Mouse (Mus musculus) liver, adult 2 months (tissue): ENCODE measurements around the gene Mrpl10.

ENCODE experiments used
- CTCF ChIP-seq: fragments of 200-500 bp; IDR thresholded peaks from 2 replicates; pipeline ENCODE4 v1.5.1; 2011; ENCODE audit warnings: low read depth, low read length, control low read depth
- POLR2A ChIP-seq: fragments of 200-500 bp; IDR thresholded peaks from 2 replicates; pipeline ENCODE4 v1.6.1; 2011; ENCODE audit warnings: low read length, control low read depth; ENCODE audit not compliant: insufficient read depth; ENCODE audit errors: extremely low read depth

- peak; percentile 95 for TF ChIP-seq CTCF
- TF ChIP-seq POLR2A = no peak
These were observed 15.5 kb upstream of the Mrpl10 start for GRCm38 (mm10) chr11:97025721-97026344.
